Mouse (Mus musculus) MEL (cell line): ENCODE results near the gene Ufm1. TPM values are rescaled to one million over a fixed set of nuclear protein-coding genes. Genes with fewer than 3 reads are reported as not detected.

Source experiments
- DNase-seq: peaks from one replicate; pipeline ENCODE4 v3.0.0; 2011; ENCODE audit warnings: low read depth, low spot score
- H3K27ac ChIP-seq: 2 replicates; pipeline ENCODE4 v1.5.1; 2012; ENCODE audit warnings: low read depth, mild to moderate bottlenecking, control low read depth, low read length, moderate library complexity; ENCODE audit not compliant: control insufficient read depth
- H3K27me3 ChIP-seq, 2 experiments: fragments of 150-350 bp in 1 of 2; sonication (generic) in 1 of 2; 2 replicates each; pipeline ENCODE4 v1.6.1; 2012; ENCODE audit warnings: low read length in 2 of 2, mild to moderate bottlenecking in 2 of 2, improper control_type of control experiment in 1 of 2, moderate library complexity in 1 of 2; ENCODE audit not compliant: insufficient read depth in 2 of 2, control insufficient read depth in 1 of 2
- H3K36me3 ChIP-seq, 2 experiments: 2 replicates each; pipeline ENCODE4 v1.6.1; 2012 to 2014; ENCODE audit warnings: low read length in 2 of 2, improper control_type of control experiment in 1 of 2, inconsistent platforms in 1 of 2, mild to moderate bottlenecking in 1 of 2; ENCODE audit not compliant: insufficient read depth in 2 of 2, control insufficient read depth in 1 of 2
- H3K4me1 ChIP-seq, 2 experiments: fragments of 150-350 bp in 1 of 2; sonication (generic) in 1 of 2; 2 replicates each; pipeline ENCODE4 v1.6.1; 2012; ENCODE audit warnings: low read length in 2 of 2, improper control_type of control experiment in 1 of 2, mild to moderate bottlenecking in 1 of 2; ENCODE audit not compliant: insufficient read depth in 2 of 2, control insufficient read depth in 1 of 2
- H3K4me3 ChIP-seq, 2 experiments: fragments of 150-350 bp in 1 of 2; sonication (generic) in 1 of 2; 2 replicates each; pipeline ENCODE4 v1.5.1; 2012; ENCODE audit warnings: low read depth in 2 of 2, low read length in 2 of 2, mild to moderate bottlenecking in 2 of 2, moderate library complexity in 2 of 2, control low read depth in 1 of 2, improper control_type of control experiment in 1 of 2; ENCODE audit not compliant: control insufficient read depth in 1 of 2, insufficient read depth in 1 of 2
- H3K79me2 ChIP-seq: 2 replicates; pipeline ENCODE4 v1.6.1; 2012; ENCODE audit warnings: mild to moderate bottlenecking, low read length, moderate library complexity; ENCODE audit not compliant: control insufficient read depth, poor library complexity, insufficient read depth
- H3K9ac ChIP-seq: 2 replicates; pipeline ENCODE4 v1.6.1; 2012; ENCODE audit warnings: low read depth, mild to moderate bottlenecking, control low read depth, low read length, moderate library complexity; ENCODE audit not compliant: control insufficient read depth, poor library complexity, severe bottlenecking
- H3K9me3 ChIP-seq: fragments of 150-350 bp; sonication (generic); replicated peaks from 2 replicates; pipeline ENCODE4 v1.6.1; 2012; ENCODE audit warnings: mild to moderate bottlenecking, low read length, improper control_type of control experiment, moderate library complexity; ENCODE audit not compliant: insufficient read depth
- CTCF ChIP-seq, 3 experiments: IDR thresholded peaks in 2 of 3; conservative IDR thresholded peaks in 1 of 3; 2 replicates each; pipeline ENCODE4 v1.5.1; 2011 to 2012; ENCODE audit warnings: low read length in 3 of 3, low read depth in 2 of 3, mild to moderate bottlenecking in 2 of 3, improper control_type of control experiment in 1 of 3, inconsistent platforms in 1 of 3, mixed read lengths in 1 of 3, moderate library complexity in 1 of 3; ENCODE audit not compliant: control insufficient read depth in 1 of 3, insufficient read depth in 1 of 3, poor library complexity in 1 of 3, severe bottlenecking in 1 of 3
- E2F4 ChIP-seq: IDR thresholded peaks from 2 replicates; pipeline ENCODE4 v1.6.1; 2011; ENCODE audit warnings: low read depth, low read length, improper control_type of control experiment, borderline replicate concordance
- EP300 ChIP-seq, 2 experiments: IDR thresholded peaks; 2 replicates each; pipeline ENCODE4 v1.6.1; 2011; ENCODE audit warnings: improper control_type of control experiment in 2 of 2, low read length in 2 of 2, low read depth in 1 of 2, mild to moderate bottlenecking in 1 of 2
- ETS1 ChIP-seq: IDR thresholded peaks from 2 replicates; pipeline ENCODE4 v1.6.1; 2012; ENCODE audit warnings: low read depth, mild to moderate bottlenecking, inconsistent platforms, low read length, improper control_type of control experiment, moderate library complexity
- GABPA ChIP-seq: IDR thresholded peaks from 2 replicates; pipeline ENCODE4 v1.6.1; 2012; ENCODE audit warnings: low read depth, mild to moderate bottlenecking, inconsistent platforms, low read length, improper control_type of control experiment, moderate library complexity
- GATA1 ChIP-seq: IDR thresholded peaks from 2 replicates; pipeline ENCODE4 v1.6.1; 2011; ENCODE audit warnings: low read depth, low read length, improper control_type of control experiment
- HCFC1 ChIP-seq: IDR thresholded peaks from 2 replicates; pipeline ENCODE4 v1.6.1; 2012; ENCODE audit warnings: low read depth, mild to moderate bottlenecking, inconsistent platforms, low read length, improper control_type of control experiment, moderate library complexity
- JUND ChIP-seq: IDR thresholded peaks from 2 replicates; pipeline ENCODE4 v1.6.1; 2011; ENCODE audit warnings: low read depth, mild to moderate bottlenecking, improper control_type of control experiment, low read length
- KAT2A ChIP-seq: conservative IDR thresholded peaks from 2 replicates; pipeline ENCODE4 v1.6.1; 2012; ENCODE audit warnings: low read depth, low read length, improper control_type of control experiment, inconsistent platforms
- MAX ChIP-seq: IDR thresholded peaks from 2 replicates; pipeline ENCODE4 v1.6.1; 2011; ENCODE audit warnings: low read length, improper control_type of control experiment
- MAZ ChIP-seq: IDR thresholded peaks from 2 replicates; pipeline ENCODE4 v1.6.1; 2012; ENCODE audit warnings: low read depth, mild to moderate bottlenecking, inconsistent platforms, low read length, improper control_type of control experiment
- MEF2A ChIP-seq: IDR thresholded peaks from 2 replicates; pipeline ENCODE4 v1.6.1; 2014; ENCODE audit warnings: low read depth, mild to moderate bottlenecking, inconsistent platforms, low read length, improper control_type of control experiment; ENCODE audit not compliant: poor library complexity, insufficient replicate concordance, severe bottlenecking; ENCODE audit errors: extremely low read depth
- MXI1 ChIP-seq: IDR thresholded peaks from 2 replicates; pipeline ENCODE4 v1.6.1; 2011; ENCODE audit warnings: mild to moderate bottlenecking, low read depth, low read length, improper control_type of control experiment
- MYB ChIP-seq: IDR thresholded peaks from 2 replicates; pipeline ENCODE4 v1.6.1; 2011; ENCODE audit warnings: mild to moderate bottlenecking, low read depth, low read length, improper control_type of control experiment
- MYC ChIP-seq: IDR thresholded peaks from 2 replicates; pipeline ENCODE4 v1.6.1; 2011; ENCODE audit warnings: low read depth, mild to moderate bottlenecking, low read length, improper control_type of control experiment, moderate library complexity
- NELFE ChIP-seq: IDR thresholded peaks from 2 replicates; pipeline ENCODE4 v1.6.1; 2011; ENCODE audit warnings: low read depth, low read length, improper control_type of control experiment
- POLR2AphosphoS5 ChIP-seq: IDR thresholded peaks from 2 replicates; pipeline ENCODE4 v1.6.1; 2012; ENCODE audit warnings: low read depth, borderline replicate concordance, mild to moderate bottlenecking, inconsistent platforms, low read length, moderate library complexity, mixed read lengths
- RAD21 ChIP-seq: IDR thresholded peaks from 2 replicates; pipeline ENCODE4 v1.6.1; 2011; ENCODE audit warnings: mild to moderate bottlenecking, low read depth, low read length, improper control_type of control experiment
- RCOR1 ChIP-seq: IDR thresholded peaks from 2 replicates; pipeline ENCODE4 v1.6.1; 2012; ENCODE audit warnings: low read depth, mild to moderate bottlenecking, inconsistent platforms, low read length, improper control_type of control experiment
- SIN3A ChIP-seq: IDR thresholded peaks from 2 replicates; pipeline ENCODE4 v1.6.1; 2012; ENCODE audit warnings: low read length, improper control_type of control experiment, inconsistent platforms
- SMC3 ChIP-seq: IDR thresholded peaks from 2 replicates; pipeline ENCODE4 v1.6.1; 2011; ENCODE audit warnings: low read depth, low read length, improper control_type of control experiment
- TAL1 ChIP-seq: IDR thresholded peaks from 2 replicates; pipeline ENCODE4 v1.6.1; 2012; ENCODE audit warnings: mild to moderate bottlenecking, inconsistent platforms, low read length, moderate library complexity, mixed read lengths
- USF1 ChIP-seq: IDR thresholded peaks from 2 replicates; pipeline ENCODE4 v1.6.1; 2014; ENCODE audit warnings: low read depth, mild to moderate bottlenecking, inconsistent platforms, low read length, improper control_type of control experiment, moderate library complexity
- USF2 ChIP-seq, 2 experiments: IDR thresholded peaks; 2 replicates each; pipeline ENCODE4 v1.6.1; 2011 to 2012; ENCODE audit warnings: improper control_type of control experiment in 2 of 2, low read length in 2 of 2, borderline replicate concordance in 1 of 2, inconsistent platforms in 1 of 2, low read depth in 1 of 2, mild to moderate bottlenecking in 1 of 2; ENCODE audit not compliant: insufficient read depth in 1 of 2
- ZC3H11A ChIP-seq: IDR thresholded peaks from 2 replicates; pipeline ENCODE4 v1.6.1; 2012; ENCODE audit warnings: low read depth, mild to moderate bottlenecking, inconsistent platforms, low read length, improper control_type of control experiment
- ZKSCAN1 ChIP-seq: IDR thresholded peaks from 2 replicates; pipeline ENCODE4 v1.6.1; 2012; ENCODE audit warnings: low read depth, mild to moderate bottlenecking, inconsistent platforms, low read length, improper control_type of control experiment, moderate library complexity
- ZMIZ1 ChIP-seq: IDR thresholded peaks from 2 replicates; pipeline ENCODE4 v1.6.1; 2012; ENCODE audit warnings: low read depth, mild to moderate bottlenecking, inconsistent platforms, low read length, improper control_type of control experiment, moderate library complexity
- polyA plus RNA-seq, 2 experiments: library from polyadenylated mRNA; stranded (reverse) in 1 of 2; unstranded in 1 of 2; fragments of >175 nt in 1 of 2; fragments of >200 nt in 1 of 2; gene quantifications; 2 replicates each; pipeline versions ENCODE4 v1.2.1 to v1.2.4; 2012; ENCODE audit warnings: low replicate concordance in 2 of 2, low read depth in 1 of 2; ENCODE audit not compliant: insufficient read length in 2 of 2, insufficient read depth in 1 of 2, missing spikeins in 1 of 2
- total RNA-seq: library from RNA; depleted of rRNA; stranded (reverse); fragments of 300-350 nt; gene quantifications from 2 replicates; pipeline ENCODE4 v1.2.3, GENCODE M21; 2012

Ufm1 gene
- total and polyA plus RNA-seq, 3 experiments: 77.5 to 79.7 TPM; not detected in 1

DNA sequence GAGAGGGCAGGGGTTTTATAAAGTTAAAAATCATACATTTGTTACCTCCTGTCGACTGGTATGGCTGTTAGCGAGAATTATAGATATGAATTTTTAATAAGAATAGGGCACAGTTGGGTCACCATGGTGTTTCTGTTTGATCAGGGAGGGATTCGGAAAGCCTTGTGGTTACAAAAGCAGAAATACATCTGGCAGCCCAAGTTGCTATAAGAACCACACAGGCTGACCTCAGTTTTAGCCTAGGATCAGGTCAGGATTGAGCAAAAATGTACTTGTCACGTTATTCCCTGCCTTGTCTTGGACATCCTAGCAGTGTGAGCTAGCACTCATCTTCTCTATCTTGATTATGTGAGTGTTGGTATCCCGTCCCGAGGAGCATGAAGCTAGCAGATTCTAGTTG, 6.9 kb upstream of the Ufm1 start:
- no peak overlapping the region for H3K9ac ChIP-seq
- H3K79me2 ChIP-seq: no peaks in the 10 kb centered on the region
- H3K27me3 ChIP-seq: peaks cover 0 to 4% of the 10 kb centered on the region in 2 experiments; a peak in 1 of 4 replicates
- H3K4me1 ChIP-seq: no peaks in the 10 kb centered on the region
- no peak overlapping the region for H3K4me3 ChIP-seq
- H3K9me3 ChIP-seq: no peaks in the 10 kb centered on the region
- no peak for DNase-seq
- TF ChIP-seq E2F4 (no peak), CTCF (IDR thresholded peaks at IDR 0.05 in 2 of 3, conservative IDR thresholded peaks at IDR 0.05 in 1 of 3; ENCODE audit: control insufficient read depth in 1 of 3, insufficient read depth in 1 of 3, low read depth in 2 of 3, low read length in 3 of 3, poor library complexity in 1 of 3, severe bottlenecking in 1 of 3) (no peak), NELFE (no peak)
- H3K36me3 ChIP-seq: no peaks in the 10 kb centered on the region
- no peak overlapping the region for H3K27ac ChIP-seq

DNA sequence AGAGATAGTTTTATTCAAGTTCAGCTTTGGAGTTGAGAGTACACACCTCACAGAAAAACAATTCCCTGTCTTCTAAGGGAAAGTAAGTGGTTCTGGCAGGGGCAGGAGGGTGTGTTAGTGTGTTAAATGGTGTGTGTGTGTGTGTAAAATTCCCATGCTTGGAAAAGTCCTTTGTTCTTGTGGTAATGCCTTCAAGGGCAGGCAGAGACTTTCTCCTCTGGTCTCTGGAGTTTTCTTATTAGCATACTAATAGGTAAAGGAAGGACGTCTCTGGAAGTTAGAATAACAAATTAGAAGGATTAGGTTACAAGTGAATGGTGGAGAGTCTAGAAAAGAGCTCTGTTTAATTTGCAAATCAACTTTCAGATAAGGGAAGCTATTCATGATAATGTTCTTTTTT, 5.6 kb upstream of the Ufm1 start:
- H3K4me3 ChIP-seq: no peak overlapping the region

DNA sequence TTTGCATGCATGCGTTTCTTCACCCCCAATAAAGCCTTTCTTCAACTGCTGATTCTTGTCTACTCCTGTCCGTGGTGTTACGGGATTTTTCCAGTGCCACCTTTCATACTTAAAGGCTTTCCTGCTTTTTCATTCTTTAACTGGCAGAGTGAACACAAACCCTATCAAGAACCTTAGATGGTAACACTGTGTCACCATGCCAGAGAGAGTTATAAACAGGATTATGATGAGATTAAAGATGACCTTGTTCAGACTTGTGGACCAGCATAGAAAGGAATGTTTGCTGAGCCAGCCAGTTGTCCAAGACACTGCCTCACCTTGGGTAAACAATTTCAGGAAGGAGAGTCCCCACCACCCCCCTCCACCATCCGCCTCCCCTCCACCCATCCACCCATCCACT, 4.6 kb upstream of the Ufm1 start:
- TF ChIP-seq SMC3 (no peak), ZMIZ1 (no peak), RCOR1 (no peak), E2F4 (no peak), MYB (no peak), MEF2A (no peak), ETS1 (no peak), RAD21 (no peak), MYC (no peak), GATA1 (no peak), CTCF (IDR thresholded peaks at IDR 0.05 in 2 of 3, conservative IDR thresholded peaks at IDR 0.05 in 1 of 3; ENCODE audit: control insufficient read depth in 1 of 3, insufficient read depth in 1 of 3, low read depth in 2 of 3, low read length in 3 of 3, poor library complexity in 1 of 3, severe bottlenecking in 1 of 3) (no peak), HCFC1 (no peak), ZC3H11A (no peak), POLR2AphosphoS5 (no peak), MAZ (no peak), EP300 (IDR thresholded peaks at IDR 0.05; ENCODE audit: low read depth in 1 of 2, low read length in 2 of 2) (no peak), MXI1 (no peak), GABPA (no peak), USF1 (no peak)
- TF ChIP-seq, all 39 proteins: peak for 0

More for the DNA sequence above, 5.6 kb upstream of the Ufm1 start:
- no peak for DNase-seq
- Histone ChIP-seq H3K9ac (no peak overlapping the region), H3K9me3 (no peaks in the 10 kb centered on the region), H3K4me1 (no peaks in the 10 kb centered on the region), H3K79me2 (no peaks in the 10 kb centered on the region), H3K27me3 (peaks cover 0 to 4% of the 10 kb centered on the region in 2 experiments; a peak in 1 of 4 replicates), H3K27ac (no peak overlapping the region), H3K36me3 (peaks cover 0 to 3% of the 10 kb centered on the region in 2 experiments; a peak in 2 of 4 replicates)
- TF ChIP-seq JUND (no peak), SIN3A (no peak), USF1 (no peak), CTCF (IDR thresholded peaks at IDR 0.05 in 2 of 3, conservative IDR thresholded peaks at IDR 0.05 in 1 of 3; ENCODE audit: control insufficient read depth in 1 of 3, insufficient read depth in 1 of 3, low read depth in 2 of 3, low read length in 3 of 3, poor library complexity in 1 of 3, severe bottlenecking in 1 of 3) (no peak), MEF2A (no peak), MAX (no peak), ETS1 (no peak), USF2 (IDR thresholded peaks at IDR 0.05; ENCODE audit: borderline replicate concordance in 1 of 2, insufficient read depth in 1 of 2, low read depth in 1 of 2, low read length in 2 of 2) (no peak), TAL1 (no peak), KAT2A (no peak), EP300 (IDR thresholded peaks at IDR 0.05; ENCODE audit: low read depth in 1 of 2, low read length in 2 of 2) (no peak), ZKSCAN1 (no peak), SMC3 (no peak), MYC (no peak), HCFC1 (no peak)

More for the DNA sequence above, 4.6 kb upstream of the Ufm1 start:
- Histone ChIP-seq H3K79me2 (peaks cover 4% of the 10 kb centered on the region), H3K4me3 (no peak overlapping the region), H3K36me3 (peaks cover 0 to 4% of the 10 kb centered on the region in 2 experiments; a peak in 2 of 4 replicates), H3K27ac (no peak overlapping the region), H3K27me3 (peaks cover 0 to 4% of the 10 kb centered on the region in 2 experiments; a peak in 1 of 4 replicates), H3K9me3 (no peaks in the 10 kb centered on the region), H3K9ac (no peak overlapping the region), H3K4me1 (no peaks in the 10 kb centered on the region)
- no peak for DNase-seq
